Mouse (Mus musculus): ENCODE measurements at regions not wholly inside any gene's neighbourhood (a gene's known extent, or its start where the extent isn't known, plus 50 kb on each side); places are given as distances from the start of the nearest gene placed in this dataset.
"Not testable (repeated sequence)": the region's sequence is repeated elsewhere in the genome, so short reads cannot be mapped to it uniquely, and the experiment has no call there.

DNA sequence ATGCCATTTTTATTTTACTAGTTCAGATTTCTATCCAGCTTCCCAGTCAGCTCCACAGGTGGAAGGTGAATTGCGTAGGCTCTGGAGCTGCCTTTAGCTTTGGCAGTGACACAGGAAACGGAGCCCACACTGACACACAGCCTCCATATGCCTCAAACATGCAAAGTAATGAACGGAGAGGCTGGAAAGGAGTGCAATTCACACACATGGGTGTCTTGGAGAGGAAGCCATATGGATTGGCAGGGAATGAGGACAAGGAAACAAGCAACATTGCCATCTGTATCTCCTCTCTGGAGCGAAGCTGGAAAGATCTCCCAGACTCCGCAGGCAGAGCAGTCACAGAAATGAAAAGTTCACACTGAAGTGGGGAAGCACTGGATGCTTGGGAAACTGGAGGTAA is 201.6 kb upstream of the 4930452B06Rik start:
- Histone ChIP-seq H3ac (ENCODE audit: control insufficient read depth, insufficient read length, low read depth) (no peak overlapping the region), H3K79me2 (ENCODE audit: control insufficient read depth, insufficient read depth) (no peaks in the 10 kb centered on the region), H3K4me3 (ENCODE audit: insufficient read depth, poor library complexity, severe bottlenecking) (no peak overlapping the region), H3K36me3 (ENCODE audit: control insufficient read depth, insufficient read depth) (no peaks in the 10 kb centered on the region), H3K79me3 (ENCODE audit: low read depth) (no peaks in the 10 kb centered on the region), H3K27me3 (ENCODE audit: control insufficient read depth, insufficient read depth, insufficient read length) (no peaks in the 10 kb centered on the region)
- TF ChIP-seq USF1 (IDR thresholded peaks at IDR 0.05; ENCODE audit: low read depth) (no peak), MYOG (IDR thresholded peaks at IDR 0.05; ENCODE audit: control insufficient read depth, extremely low read depth, insufficient read length) (no peak), FOSL1 (IDR thresholded peaks at IDR 0.05; ENCODE audit: insufficient read depth, low read length, poor library complexity, severe bottlenecking) (no peak)

DNA sequence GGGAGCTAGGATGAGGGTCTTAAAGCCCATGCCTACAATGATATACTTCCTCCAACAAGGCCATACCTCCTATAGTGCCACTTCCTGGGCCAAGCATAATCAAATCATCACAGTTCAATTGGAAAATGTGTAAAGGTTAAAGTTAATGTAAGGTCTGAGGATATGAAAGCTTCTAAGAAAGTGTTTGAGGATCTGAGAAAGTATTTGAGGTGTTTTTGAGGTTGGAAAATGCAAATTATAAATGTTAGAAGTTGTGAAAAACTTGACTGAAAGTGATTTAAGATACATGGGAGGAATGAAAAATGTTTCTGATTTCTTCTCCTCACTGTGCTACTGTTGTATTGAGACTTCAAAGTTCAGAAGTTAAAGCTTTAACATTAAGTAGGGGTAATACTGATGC is 185.5 kb upstream of the 4930452B06Rik start:
- H3K27me3 ChIP-seq (ENCODE audit: control insufficient read depth, insufficient read depth, insufficient read length): no peaks in the 10 kb centered on the region
- no peaks in the 10 kb centered on the region for H3K36me3 ChIP-seq (ENCODE audit: control insufficient read depth, insufficient read depth)
- H3K79me3 ChIP-seq (ENCODE audit: low read depth): no peaks in the 10 kb centered on the region
- H3ac ChIP-seq (ENCODE audit: control insufficient read depth, insufficient read length, low read depth): no peak overlapping the region
- no peak overlapping the region for H3K4me3 ChIP-seq (ENCODE audit: insufficient read depth, poor library complexity, severe bottlenecking)
- TF ChIP-seq CEBPB (IDR thresholded peaks at IDR 0.05; ENCODE audit: low read depth) (no peak), MYOG (IDR thresholded peaks at IDR 0.05; ENCODE audit: control insufficient read depth, extremely low read depth, insufficient read length) (no peak), FOSL1 (IDR thresholded peaks at IDR 0.05; ENCODE audit: insufficient read depth, low read length, poor library complexity, severe bottlenecking) (no peak), MYOD1 (IDR thresholded peaks at IDR 0.05; ENCODE audit: control insufficient read depth, insufficient read length, low read depth) (no peak), CTCF (IDR thresholded peaks at IDR 0.05; ENCODE audit: control insufficient read depth, insufficient read depth, insufficient read length) (no peak), USF1 (IDR thresholded peaks at IDR 0.05; ENCODE audit: low read depth) (no peak), MAX (IDR thresholded peaks at IDR 0.05) (no peak)
- no peaks in the 10 kb centered on the region for H3K79me2 ChIP-seq (ENCODE audit: control insufficient read depth, insufficient read depth)

DNA sequence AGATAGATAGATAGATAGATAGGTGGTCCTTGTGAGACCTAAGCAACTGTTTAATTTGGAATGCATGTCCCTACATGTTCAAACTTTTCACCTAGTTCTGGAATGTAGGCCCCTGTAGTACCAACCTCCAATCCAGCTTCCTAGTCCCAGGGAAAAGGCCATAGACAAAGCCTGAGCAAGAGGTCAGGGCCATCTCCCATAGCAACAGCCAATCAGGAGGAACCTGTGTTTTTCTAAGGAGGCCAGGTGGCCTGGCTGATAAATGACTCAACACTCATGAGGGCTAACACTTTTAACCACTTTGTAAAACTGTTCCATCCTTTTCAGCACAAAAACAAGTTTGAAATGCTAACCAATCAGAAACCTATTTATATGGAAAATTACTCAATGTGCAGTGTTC is 184.2 kb upstream of the 4930452B06Rik start:
- H3K4me3 ChIP-seq (ENCODE audit: insufficient read depth, poor library complexity, severe bottlenecking): no peak overlapping the region
- TF ChIP-seq CTCF (IDR thresholded peaks at IDR 0.05; ENCODE audit: control insufficient read depth, insufficient read depth, insufficient read length): no peak
- no peak for TF ChIP-seq CEBPB (IDR thresholded peaks at IDR 0.05; ENCODE audit: low read depth)
- no peak for TF ChIP-seq USF1 (IDR thresholded peaks at IDR 0.05; ENCODE audit: low read depth)
- no peak for TF ChIP-seq FOSL1 (IDR thresholded peaks at IDR 0.05; ENCODE audit: insufficient read depth, low read length, poor library complexity, severe bottlenecking)
- TF ChIP-seq MAX (IDR thresholded peaks at IDR 0.05): no peak
- TF ChIP-seq MYOD1 (IDR thresholded peaks at IDR 0.05; ENCODE audit: control insufficient read depth, insufficient read length, low read depth): no peak
- TF ChIP-seq MYOG (IDR thresholded peaks at IDR 0.05; ENCODE audit: control insufficient read depth, extremely low read depth, insufficient read length): no peak
- no peaks in the 10 kb centered on the region for H3K79me2 ChIP-seq (ENCODE audit: control insufficient read depth, insufficient read depth)
- no peak overlapping the region for H3ac ChIP-seq (ENCODE audit: control insufficient read depth, insufficient read length, low read depth)
- H3K79me3 ChIP-seq (ENCODE audit: low read depth): no peaks in the 10 kb centered on the region
- H3K27me3 ChIP-seq (ENCODE audit: control insufficient read depth, insufficient read depth, insufficient read length): no peaks in the 10 kb centered on the region
- H3K36me3 ChIP-seq (ENCODE audit: control insufficient read depth, insufficient read depth): no peaks in the 10 kb centered on the region

DNA sequence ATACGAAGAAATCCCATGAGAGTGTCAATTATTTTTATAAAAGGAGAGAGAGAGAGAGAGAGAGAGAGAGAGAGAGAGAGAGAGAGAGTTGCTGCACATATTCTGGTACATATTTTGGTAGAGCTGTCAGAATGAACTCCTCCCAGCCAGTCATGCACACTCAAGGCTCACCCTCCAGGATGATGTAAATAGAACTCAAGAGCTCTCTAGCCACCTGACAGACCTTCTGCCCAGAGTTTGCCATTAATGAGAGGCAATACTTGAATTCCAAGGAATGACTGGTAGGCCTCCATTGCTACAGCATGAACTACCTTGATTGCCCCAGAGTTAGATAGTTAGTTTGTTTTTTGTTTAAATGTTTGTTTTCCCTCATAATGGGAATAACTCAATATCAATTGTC is 167.5 kb upstream of the 4930452B06Rik start:
- Histone ChIP-seq H3ac (ENCODE audit: control insufficient read depth, insufficient read length, low read depth) (no peak overlapping the region), H3K4me3 (ENCODE audit: insufficient read depth, poor library complexity, severe bottlenecking) (no peak overlapping the region), H3K79me3 (ENCODE audit: low read depth) (no peaks in the 10 kb centered on the region), H3K36me3 (ENCODE audit: control insufficient read depth, insufficient read depth) (no peaks in the 10 kb centered on the region), H3K27me3 (ENCODE audit: control insufficient read depth, insufficient read depth, insufficient read length) (no peaks in the 10 kb centered on the region), H3K79me2 (ENCODE audit: control insufficient read depth, insufficient read depth) (no peaks in the 10 kb centered on the region)
- TF ChIP-seq MYOG (IDR thresholded peaks at IDR 0.05; ENCODE audit: control insufficient read depth, extremely low read depth, insufficient read length) (no peak), CEBPB (IDR thresholded peaks at IDR 0.05; ENCODE audit: low read depth) (no peak), USF1 (IDR thresholded peaks at IDR 0.05; ENCODE audit: low read depth) (no peak), FOSL1 (IDR thresholded peaks at IDR 0.05; ENCODE audit: insufficient read depth, low read length, poor library complexity, severe bottlenecking) (no peak), MYOD1 (IDR thresholded peaks at IDR 0.05; ENCODE audit: control insufficient read depth, insufficient read length, low read depth) (no peak), MAX (IDR thresholded peaks at IDR 0.05) (no peak), CTCF (IDR thresholded peaks at IDR 0.05; ENCODE audit: control insufficient read depth, insufficient read depth, insufficient read length) (no peak)

DNA sequence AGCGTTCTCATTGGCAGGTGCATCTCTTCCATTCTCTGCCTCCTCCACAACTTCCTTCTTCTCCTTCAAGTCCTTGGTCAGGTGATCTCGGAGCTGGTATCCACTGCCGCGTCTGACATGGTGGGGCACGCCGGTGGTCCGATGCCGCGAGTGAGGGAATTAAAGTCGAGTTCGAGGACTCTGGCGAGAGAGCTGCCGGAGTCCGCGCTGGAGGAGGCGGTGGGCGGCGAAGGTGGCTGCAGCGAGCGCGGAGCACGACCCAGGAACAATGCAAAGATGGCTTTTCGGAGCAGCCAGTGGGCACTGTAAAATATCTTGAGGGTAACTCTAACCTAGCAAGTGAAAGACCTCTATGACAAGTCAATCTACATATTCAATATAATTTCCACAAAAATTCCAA is 134.2 kb upstream of the 4930452B06Rik start:
- not testable (repeated sequence) for H3K4me3 ChIP-seq (ENCODE audit: insufficient read depth, poor library complexity, severe bottlenecking); H3K36me3 ChIP-seq (ENCODE audit: control insufficient read depth, insufficient read depth); H3K79me2 ChIP-seq (ENCODE audit: control insufficient read depth, insufficient read depth); H3K27me3 ChIP-seq (ENCODE audit: control insufficient read depth, insufficient read depth, insufficient read length); H3K79me3 ChIP-seq (ENCODE audit: low read depth); H3ac ChIP-seq (ENCODE audit: control insufficient read depth, insufficient read length, low read depth)

DNA sequence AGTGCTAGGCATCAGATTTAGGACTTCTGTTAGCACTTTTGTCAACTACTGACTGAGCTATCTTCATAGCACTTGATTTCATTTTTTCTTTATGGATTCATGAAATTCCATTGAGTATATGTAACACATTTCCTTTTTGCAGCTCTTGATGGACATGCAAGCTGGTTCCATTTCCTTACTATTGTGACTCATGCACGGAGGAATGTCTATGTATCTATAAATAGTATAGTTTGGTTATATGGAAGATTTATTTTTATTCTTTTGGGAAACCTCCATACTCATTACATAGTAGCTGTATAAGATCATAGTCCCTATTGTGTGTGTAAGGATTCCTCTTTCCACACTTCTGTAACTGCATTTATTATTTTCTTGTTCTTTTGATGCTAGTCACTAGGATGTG is 123.3 kb upstream of the 4930452B06Rik start:
- H3K36me3 ChIP-seq (ENCODE audit: control insufficient read depth, insufficient read depth): no peaks in the 10 kb centered on the region
- no peaks in the 10 kb centered on the region for H3K79me2 ChIP-seq (ENCODE audit: control insufficient read depth, insufficient read depth)
- no peak overlapping the region for H3ac ChIP-seq (ENCODE audit: control insufficient read depth, insufficient read length, low read depth)
- no peak for TF ChIP-seq MYOG (IDR thresholded peaks at IDR 0.05; ENCODE audit: control insufficient read depth, extremely low read depth, insufficient read length)
- peak; percentile 25 for TF ChIP-seq FOSL1 (IDR thresholded peaks at IDR 0.05; ENCODE audit: insufficient read depth, low read length, poor library complexity, severe bottlenecking)
- H3K79me3 ChIP-seq (ENCODE audit: low read depth): no peaks in the 10 kb centered on the region
- no peak overlapping the region for H3K4me3 ChIP-seq (ENCODE audit: insufficient read depth, poor library complexity, severe bottlenecking)
- no peaks in the 10 kb centered on the region for H3K27me3 ChIP-seq (ENCODE audit: control insufficient read depth, insufficient read depth, insufficient read length)
